Mouse (Mus musculus): Measurements from ENCODE around the gene Vmn2r29.
"Not testable (repeated sequence)": the region's sequence is repeated elsewhere in the genome, so short reads cannot be mapped to it uniquely, and the experiment has no call there.

DNA sequence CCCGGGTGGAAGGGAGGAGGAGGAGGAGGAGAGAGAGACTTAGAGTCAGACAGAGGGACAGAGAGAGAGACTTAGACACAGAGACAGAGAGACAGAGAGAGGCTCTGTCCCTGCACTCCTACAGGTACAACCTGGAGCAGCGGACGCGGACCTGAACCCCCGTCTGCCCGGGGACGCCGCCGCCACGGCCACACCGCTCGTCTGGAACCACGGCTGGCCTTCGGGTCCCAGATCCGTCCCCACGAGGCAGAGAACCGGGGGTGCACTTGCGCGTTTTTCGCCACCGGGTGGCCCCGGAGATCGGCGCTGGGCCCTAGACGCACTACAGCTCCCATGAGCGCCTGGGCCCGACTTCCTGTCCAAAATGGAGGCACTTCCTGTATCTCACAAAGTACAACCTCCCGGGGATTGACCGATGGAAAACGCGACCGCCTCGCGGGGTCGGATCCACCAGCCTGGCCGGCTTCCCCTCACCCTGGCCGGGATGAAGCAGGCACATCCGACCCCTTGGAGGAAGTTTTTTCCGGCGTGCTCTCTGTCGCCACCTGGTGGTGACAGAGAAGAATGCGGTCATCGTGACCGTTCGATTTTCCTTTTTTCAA is 30.9 kb upstream of the Vmn2r29 start, which contains the start of gene Gm45844:
- TF ChIP-seq CTCF (IDR thresholded peaks at IDR 0.05; ENCODE audit: low read depth), result peak; percentile 85
- not testable (repeated sequence) for TF ChIP-seq EP300 (IDR thresholded peaks at IDR 0.05; ENCODE audit: low read depth)
